Mouse (Mus musculus) B cell, adult 2 months (primary cell): Measurements from ENCODE around the gene Lnpep.
A peak's percentile ranks its signal among the peaks of the same experiment; 100 is the strongest.
"Not testable (repeated sequence)": the region's sequence is repeated elsewhere in the genome, so short reads cannot be mapped to it uniquely, and the experiment has no call there.

Source experiments
- DNase-seq, 2 experiments: peaks; one replicate each; pipeline ENCODE4 v3.0.0; 2022

The Lnpep gene

DNA sequence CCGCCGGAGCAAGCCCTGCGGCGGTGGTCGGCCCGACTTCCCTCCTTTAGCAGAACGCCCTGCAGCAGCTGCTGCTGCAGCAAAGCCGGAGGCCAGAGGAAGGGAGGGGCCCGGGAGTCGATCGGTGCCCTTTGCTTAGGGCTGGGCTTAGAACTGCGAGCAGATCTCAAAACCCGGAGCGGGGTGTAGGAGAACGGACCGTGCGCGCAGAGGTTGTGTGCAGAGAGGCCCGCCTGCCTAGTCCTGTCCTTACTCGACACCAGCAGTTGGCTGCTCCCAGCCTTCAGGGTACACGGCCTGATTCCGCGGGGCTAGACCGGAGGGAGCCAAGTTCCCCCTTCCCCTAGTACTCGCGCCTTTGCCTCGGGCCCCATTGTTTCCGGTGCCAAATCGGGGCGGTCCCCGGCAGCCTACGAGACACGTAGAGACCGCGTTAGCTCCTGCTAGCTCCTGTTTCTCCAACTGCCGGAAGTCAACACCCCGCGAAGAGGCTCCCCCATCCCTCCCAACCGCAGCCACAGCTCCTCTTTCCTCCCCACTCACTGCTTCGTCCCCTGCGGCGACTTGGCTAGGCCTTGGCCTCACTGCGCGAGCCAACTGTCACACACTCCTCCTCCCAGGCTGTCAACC is at the start of gene Lnpep:
Gene Lnpep, minus strand, starts transcription at position 94 of the 630 bp plus-strand sequence.
- DNase-seq: peak; percentile 89 to 90

DNA sequence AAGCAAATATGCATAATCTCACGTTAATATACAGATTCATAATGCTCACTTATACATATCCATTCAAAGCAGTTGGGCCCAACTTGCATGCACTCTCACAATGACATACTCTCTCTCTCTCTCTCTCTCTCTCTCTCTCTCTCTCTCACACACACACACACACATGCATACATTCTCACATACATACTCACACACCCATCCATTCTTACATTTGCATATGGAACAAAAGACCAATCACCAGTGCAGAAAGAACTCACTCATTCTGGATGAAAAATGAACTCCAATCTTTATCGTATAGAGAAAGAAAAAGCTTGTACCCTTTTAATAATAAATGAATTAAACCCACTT is 31.0 kb upstream of the Lnpep start:
- no peak for DNase-seq

DNA sequence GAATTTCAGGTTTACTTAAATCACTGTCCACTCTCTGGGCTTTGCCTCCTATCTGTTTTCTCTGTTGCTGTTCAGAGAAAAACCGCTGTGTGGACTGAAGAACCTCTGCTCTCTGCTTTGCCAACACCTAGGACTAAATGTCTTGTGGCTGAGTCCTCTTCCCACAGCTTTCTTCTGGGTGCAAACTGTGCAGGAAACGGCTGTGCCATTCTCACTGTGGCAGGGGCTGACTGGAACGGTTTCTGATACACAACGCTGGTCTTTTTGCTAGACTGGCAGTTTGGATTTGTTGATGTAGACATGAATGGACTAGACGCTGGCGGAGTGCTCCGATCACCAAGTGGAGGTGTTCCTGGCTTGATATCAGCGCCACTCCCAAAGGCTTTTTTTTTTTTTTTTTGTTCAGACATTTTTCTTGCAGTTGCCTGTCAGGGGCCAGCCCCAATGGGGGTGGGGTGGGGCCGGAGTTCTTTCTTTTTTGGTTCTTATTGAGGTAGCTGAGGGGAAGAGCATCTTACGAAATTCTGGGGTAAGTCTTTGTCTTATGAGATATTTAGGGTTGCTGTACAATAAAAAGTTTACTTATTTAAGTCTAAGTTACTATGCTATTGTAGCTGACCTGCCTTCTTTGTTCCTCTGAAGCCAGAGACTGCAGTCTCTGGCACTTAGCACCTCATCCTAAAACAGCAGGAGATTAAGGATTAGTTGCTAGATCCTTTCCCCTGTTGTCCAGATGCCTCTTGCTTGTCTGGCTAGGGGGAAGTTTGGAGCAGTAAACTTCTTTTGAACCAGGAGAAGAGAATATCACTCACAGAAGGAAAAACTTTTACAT is 30.4 kb upstream of the Lnpep start:
- DNase-seq: no peak

DNA sequence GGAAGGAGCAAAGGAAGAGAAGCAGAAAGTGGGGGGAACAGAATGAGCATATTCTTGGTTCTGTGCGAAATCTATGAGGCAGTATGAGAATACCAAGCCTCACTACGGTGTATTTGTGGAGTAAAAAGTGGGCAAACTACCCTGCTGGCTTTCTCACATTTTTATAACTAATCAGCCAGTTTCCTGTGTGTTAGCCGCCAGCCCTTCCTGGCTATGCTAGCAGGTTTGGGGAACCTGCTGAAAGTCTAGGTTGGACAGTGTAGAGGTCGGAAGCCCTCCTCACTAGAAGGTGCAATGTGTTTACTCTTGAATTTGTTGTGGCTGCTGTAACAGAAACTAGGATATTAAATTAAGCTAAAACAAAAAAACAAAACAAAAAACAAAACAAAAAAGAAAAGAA is 27.7 kb upstream of the Lnpep start:
- DNase-seq: no peak

DNA sequence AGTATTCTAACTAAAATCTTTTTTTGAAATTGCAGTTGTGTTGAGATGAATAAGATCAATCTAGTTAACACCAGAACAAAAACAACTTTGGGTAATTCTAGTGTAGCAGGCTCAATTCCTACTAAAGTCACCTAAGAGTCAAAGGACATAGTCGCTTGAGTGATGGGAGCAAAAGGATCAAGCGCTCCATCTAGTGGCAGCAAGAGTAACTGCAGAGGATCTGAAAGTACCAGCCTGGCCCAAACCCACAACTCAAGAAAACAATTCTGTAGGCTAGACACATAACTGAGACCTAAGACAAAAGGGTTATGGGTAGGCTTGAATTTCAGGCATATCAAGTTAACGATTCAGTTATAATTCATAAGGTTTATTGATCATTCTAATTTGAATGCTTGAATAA is 20.9 kb upstream of the Lnpep start:
- peak; percentile 73 to 75 for DNase-seq

DNA sequence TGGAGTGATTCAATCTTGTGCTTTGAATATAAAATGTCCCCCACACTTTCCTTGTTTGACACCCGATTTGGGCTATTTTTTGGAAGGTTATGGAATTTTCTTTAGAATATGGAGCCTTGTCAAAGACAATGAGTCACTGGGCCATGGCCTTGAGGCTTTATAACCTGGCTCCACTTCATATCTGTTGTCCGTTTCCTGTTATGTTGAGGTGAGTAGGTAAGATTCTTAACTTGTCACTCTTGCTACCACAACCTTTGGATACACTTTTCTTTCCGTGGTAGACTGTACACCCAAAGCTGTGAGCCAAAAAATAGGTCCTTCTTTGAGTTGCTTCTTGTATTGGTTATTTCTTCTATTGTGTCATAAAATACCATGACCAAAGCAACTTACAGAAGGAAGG is 12.5 kb upstream of the Lnpep start:
- DNase-seq: no peak

DNA sequence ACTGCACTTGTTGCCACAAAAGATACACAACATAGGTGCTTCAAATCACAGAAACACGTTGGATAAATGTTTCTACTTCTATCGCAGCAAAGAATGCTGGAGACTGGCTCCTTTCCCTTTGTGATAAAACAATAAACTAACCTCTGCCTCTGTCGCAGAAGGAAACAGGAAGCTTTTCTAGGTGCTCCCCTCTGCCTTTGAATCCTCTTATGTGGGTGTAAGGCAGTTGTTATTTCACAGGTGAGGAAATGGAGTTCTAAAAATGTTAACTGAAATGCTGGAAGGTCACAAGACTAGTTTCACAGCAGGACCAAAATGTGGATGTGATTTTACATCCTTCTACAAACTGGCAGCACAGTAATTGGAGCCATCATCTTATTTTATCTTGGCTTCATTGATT is 11.3 kb upstream of the Lnpep start:
- no peak for DNase-seq

DNA sequence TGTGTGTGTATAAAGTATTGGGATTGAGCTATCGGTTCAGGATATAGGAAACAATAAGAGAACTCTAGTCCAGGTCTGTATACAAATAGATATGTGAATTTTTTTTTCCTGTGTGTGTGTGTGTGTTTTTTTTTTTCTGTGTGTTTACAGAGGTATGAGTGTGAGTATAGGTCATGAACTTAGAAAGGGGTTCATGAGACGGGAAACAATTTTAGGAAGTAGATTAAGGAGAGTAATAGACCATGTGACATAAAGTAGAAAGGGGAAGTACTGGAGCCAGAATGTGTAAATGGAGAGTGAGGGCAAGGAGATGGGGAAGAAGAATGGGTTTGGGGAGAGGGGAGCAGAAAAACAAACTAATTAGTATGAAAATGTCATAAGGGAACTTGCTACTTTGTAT is 9.2 kb upstream of the Lnpep start:
- DNase-seq: no peak

DNA sequence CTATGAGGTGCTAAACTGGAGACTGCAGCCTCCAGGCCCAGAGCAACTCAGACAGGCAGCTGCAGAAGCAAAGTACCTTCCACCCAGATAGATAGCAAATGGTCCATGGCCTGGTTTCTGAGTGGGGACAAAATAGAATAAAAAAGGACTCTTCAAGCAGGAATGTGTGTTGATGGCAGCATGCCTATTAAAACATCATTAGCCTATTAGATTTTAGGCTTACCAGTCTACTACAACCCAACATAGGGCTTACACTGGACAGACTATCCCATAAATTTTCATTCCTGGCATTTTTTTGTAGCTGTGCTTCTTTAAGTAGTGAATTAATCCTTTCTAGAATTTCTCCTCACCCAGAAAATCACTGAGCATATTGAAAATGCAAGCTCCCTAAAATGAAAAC is 7.1 kb upstream of the Lnpep start:
- no peak for DNase-seq

DNA sequence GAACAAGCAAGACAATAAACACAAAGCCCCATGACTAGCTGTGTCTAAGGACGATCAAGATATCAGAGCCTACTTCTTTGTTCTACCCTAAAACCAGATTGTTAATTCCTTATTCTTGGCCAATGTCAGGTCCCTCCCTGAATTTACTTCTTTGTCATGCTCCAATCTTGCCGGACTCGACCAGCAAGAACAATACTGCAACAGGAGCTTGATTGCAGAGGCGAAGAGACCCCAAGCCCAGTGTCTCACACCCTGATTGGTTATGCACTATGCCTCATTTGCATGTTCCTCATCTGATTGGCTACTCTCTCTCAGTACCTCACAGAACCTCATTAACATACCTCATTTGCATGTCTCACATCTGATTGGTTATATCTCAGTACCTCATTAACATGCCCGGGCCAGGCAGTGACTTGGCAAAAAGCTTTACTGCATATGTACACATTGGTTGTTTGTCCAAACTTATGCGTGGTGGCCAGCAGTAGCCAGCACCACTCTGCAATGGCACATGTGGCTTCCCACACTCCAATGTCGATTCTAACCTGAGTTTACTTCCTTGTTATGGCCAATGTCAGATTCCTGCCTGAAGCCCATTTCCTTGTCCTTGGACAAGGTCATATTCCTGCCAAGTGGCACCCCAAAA is 3.5 kb upstream of the Lnpep start:
- not testable (repeated sequence) for DNase-seq

DNA sequence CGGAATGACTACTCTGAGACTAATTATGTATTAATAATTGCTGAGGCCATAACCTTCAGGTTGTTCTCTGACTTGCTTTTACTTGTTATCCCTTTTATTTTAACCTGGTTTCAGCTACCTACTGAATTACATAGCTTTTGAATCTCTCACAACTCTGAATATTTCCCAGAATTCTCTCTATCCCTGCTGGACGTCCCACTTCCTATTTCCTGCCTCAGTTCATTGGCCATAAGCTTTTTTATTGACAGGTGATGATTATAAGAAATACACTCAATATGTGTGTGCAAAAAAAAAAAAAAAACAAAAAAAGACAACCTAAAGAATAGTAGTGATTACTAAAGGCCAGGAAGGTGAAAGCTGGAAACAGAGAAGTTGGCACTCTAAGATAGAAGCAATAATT is 2.7 kb upstream of the Lnpep start:
- DNase-seq: no peak

DNA sequence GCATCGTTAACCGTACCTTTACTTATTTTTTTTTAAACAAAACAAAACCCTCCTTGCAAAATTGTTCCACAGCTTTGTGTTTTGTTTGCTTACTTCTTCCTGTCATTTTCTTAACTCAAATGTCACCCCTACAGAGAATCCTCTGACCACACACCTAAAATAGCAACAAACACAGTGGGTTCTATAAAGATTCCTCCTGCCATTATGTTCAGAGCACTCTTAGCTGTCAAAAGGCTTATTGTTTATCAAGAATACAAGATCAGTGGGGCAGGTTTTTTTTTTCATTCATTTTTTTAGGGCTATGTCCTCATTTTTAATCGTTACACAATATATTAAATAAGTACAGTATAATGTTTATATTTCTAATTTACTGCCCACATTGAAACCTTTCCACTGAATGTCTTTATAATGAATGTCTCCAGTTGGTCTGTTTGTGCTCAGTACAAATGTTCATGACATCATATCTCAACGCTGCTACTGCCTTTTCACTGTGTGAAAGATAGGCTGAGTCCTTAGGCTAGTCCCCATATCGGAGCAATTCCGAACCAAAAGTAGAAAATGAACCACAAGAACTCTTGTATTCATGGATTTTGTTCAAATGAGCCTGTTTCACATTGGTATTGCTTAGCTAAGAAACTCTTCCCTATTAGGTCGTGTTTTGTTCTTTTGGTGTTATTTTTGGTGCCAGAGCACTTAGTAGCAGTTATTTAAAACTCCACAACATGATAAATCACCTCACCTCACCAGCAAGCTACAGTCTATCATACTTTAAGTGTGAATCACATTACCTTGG is 1.2 kb upstream of the Lnpep start:
- no peak for DNase-seq

DNA sequence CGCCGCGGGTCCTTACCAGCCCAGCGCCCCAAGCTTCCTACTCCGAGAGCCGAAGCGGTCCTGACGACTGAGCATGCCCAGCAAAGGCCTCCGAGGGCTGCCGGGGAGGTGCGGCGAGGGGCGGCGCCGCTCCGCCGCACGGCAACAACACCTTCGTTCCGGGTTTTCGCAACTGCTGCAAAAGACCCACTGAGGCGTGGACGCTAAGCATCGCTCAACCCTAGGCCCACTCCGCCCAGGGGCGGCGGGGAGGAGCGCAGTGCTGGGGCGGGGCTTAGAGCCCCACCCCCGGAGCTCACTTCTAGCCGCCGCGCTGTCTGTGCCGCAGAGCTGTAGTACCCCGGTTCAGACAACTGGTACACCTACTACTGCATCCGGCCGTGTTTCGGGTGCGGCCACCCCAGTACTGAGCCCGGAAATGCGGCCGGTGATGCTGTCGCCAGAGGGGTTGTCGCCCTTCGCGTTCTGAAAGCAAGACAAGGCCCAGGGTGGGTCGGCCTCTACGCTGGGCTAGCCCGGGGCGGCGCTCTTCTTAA is 361 bp downstream of the Lnpep start:
- peak; percentile 98 for DNase-seq

DNA sequence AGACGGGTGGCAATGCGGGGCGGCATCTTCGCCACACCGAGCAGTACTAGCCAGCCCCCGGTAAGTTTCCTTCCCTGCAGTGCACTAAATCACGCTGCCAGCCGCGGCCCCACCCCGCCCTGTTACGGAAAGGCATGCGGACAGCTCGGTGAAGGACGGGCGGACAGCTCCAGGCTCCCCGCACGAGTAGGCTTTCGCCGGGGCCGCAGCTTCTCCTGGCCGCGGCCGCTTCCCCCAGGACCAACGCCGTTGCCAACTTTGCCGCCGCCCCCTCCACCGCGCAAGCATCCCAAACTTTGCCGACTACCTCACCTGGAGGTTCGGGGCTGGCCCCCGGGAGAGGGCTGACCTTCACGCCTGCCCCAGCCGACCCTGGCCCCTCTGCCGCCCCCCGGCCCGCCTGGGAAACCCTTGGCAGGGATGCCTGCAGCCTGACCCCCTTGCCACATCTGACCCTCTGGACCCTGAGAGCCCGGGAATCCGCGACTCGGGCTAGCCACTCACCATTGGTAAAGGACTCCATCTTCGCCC is 895 bp downstream of the Lnpep start:
- DNase-seq: peak; percentile 67 to 71

DNA sequence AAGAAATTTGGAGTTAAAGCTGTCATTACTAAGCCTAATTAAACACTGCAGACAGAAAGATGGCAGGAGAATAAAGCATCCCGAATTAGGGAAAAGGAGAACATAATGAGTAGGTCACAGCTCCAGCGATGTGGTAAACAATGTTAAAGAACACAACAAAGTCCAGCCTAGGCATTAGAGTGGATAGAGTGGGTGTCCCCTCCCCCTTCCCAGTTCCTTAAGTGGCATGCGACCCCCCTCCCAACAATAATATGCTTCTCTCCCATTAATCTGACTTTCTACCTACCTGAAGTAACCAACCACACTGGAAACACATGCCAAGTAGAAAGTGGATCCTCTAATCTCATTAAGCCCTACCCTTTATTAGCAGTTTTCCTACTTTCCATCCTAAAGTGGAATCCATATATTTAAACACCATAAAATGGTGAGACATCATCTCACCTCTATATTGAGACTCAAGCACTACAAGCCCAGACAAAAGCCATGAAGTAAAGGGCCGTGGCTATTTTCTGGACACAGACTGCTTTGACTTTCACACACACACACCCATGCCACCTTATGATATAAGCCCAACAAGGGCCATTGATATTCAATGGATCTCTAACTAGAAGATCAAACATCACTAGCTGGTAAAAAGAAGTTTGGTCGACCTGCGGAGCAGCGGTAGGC is 1.5 kb downstream of the Lnpep start:
- no peak for DNase-seq

DNA sequence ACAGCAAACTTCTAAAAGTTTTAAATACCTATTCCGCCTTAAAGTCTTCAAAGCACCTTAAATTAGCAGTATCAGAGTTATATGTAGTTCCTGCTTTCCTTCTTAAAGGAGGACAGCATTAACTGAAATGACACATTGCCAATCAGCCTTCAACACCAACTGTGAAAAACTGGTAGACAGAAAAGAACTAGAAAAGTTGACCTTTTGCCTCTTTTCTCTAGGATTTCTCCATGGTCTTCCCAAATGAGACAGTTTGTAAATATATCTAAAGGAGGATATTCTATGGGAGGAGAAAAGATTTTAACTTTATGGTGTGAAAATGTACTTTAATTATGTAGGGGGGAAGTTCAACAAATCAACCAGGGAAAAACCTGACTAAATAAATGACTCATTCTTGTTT is 2.3 kb downstream of the Lnpep start:
- no peak for DNase-seq

DNA sequence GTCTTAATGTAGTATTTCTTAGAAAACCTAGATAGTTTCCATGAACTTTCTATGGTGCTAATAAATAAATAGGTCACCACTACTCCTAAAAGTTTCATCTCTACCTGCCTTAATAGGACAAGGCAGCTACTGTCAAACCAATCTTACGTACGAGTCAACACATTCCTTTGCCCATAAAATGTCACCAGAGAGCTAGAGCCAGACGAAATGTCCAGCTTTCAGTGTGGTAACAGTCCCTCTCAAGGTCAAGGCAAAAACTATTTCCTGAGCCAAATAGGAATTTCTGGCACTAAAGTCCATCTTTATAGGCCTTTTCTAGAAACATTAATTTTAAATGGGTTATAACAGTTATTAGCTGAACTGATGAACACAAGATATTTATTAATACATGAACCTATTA is 3.3 kb downstream of the Lnpep start:
- DNase-seq: no peak

DNA sequence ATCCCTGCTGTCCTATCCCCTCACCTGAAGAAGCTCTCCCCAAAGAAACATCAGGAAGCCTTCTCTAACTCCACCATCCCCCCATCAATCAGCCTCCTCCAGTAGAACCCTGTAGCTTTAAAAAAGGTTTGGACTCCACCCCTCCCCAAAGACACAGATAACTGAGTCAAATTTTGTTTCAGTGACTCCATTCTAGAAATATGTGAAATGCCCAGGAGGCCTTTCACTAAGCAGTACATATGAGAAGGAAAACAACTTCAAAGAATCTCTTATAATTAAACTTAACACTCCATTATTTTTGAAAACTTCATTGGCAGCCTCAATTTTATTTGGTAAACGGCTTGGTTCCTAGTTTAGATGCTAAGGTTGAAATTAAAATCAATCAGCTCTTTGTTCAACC is 6.4 kb downstream of the Lnpep start:
- DNase-seq: no peak

DNA sequence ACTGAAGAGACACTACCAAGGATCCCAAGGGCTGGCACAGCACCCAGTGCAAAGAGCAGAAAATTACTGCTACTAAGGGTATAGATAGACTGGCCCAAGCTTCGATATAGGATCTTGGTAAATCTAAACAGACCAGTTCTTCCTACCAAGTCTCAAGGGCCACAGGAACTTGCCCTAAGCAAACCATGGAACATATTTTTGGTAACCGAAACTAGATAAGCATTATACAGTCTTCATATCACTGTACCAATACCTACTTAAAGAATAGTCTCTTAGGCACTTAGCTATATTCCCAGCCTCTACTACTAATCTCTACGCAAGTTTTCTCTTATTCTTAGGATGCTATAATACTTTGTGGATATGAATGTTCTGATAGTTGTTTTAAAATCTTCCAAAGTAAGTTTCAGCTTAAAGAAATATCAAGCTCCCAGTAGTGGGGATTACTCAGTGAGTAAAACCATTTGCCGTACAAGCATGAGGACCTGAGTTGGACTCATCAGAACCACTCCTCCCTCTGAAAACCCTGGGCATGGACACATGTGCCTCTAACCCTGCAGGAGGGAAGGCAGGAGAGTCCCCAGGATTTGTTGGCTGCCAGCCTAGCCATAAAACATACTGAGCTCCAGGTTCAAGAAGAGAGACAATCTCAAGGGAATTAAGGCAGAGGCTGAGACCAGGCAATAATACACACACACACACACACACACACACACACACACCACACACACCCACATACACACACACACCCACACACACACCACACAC is 7.2 kb downstream of the Lnpep start:
- DNase-seq: no peak

DNA sequence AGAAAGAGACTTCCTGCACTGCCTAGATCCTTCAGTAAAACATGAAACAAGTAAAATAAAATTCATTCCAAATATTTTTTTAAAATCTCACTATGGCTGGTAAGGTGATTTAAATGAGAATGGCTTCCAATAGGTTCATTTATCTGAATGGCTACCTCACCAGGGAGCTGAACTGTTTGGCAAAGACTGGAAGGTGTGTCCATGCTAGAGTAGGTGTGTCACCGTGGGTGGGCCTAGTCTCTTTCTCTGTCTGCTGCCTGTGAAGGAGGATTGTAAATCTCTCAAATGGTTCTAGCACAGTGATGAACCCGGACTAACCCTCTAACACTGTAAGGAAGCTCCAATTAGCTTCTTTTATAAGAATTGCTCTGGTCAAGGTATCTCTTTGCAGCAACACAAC is 12.5 kb downstream of the Lnpep start:
- DNase-seq: no peak

DNA sequence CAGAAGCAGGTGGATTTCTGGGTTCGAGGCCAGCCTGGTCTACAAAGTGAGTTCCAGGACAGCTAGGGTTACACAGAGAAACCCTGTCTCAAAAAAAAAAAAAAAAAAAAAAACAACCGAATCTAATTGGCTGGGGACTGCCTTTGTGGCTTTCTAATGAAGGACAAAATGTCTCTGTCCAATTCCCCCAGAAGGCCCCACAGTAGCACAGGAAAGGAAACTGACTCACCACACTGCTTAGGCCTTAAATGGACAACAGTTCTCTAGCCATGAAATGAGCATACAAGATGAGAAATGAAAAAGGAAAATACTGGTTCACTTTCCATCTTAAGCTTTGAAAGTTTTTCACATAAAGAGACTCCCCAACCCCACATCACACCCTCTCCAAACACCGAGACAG is 15.3 kb downstream of the Lnpep start:
- DNase-seq: no peak
